Mouse (Mus musculus): ENCODE data around the gene Zbtb1. TPM values are rescaled to one million over a fixed set of nuclear protein-coding genes. Genes with fewer than 3 reads are reported as not detected.

The Zbtb1 gene
- total RNA-seq (2023; ENCODE audit: inconsistent age), result 14.8 to 16.1 TPM (median 15.6 TPM) in 4 replicates

GRCm38 (mm10) chr12:76369978-76370830 is at the start of gene Zbtb1:
Gene Zbtb1 (plus strand): TSS chr12:76370266.

GRCm38 (mm10) chr12:76324679-76325431 is 45.2 kb upstream of the Zbtb1 start, which contains the start of gene Akap5:
Gene Akap5 (plus strand): TSS chr12:76324891.

GRCm38 (mm10) chr12:76369206-76369977 is 674 bp upstream of the Zbtb1 start, which contains the start of gene Zbtb25:
Gene Zbtb25 (minus strand): TSS chr12:76369602.

GRCm38 (mm10) chr12:76403886-76404537 is 33.9 kb downstream of the Zbtb1 start, which contains the start of gene Hspa2:
Gene Hspa2 (plus strand): TSS chr12:76404176.

GRCm38 (mm10) chr12:76417433-76417854 is 47.4 kb downstream of the Zbtb1 start, which contains the start of gene Ppp1r36:
Gene Ppp1r36 (plus strand): TSS chr12:76417538.

Other genes with a start within 250 kb of the Zbtb1 start
- 0.15 to 0.22 TPM (median 0.18 TPM) in 3 of 4 replicates, not detected in the other for gene Esr2, start 193.0 kb upstream of the Zbtb1 start, total RNA-seq (2023; ENCODE audit: inconsistent age)
- 1.1 to 1.7 TPM (median 1.4 TPM) in 4 replicates for gene Tex21, start 123.5 kb upstream of the Zbtb1 start, total RNA-seq (2023; ENCODE audit: inconsistent age)
- gene Mthfd1, start 115.0 kb upstream of the Zbtb1 start, total RNA-seq (2023; ENCODE audit: inconsistent age), result 50.5 to 64.3 TPM (median 58.9 TPM) in 4 replicates
- 1.5 to 2.7 TPM (median 2.1 TPM) in 4 replicates for gene Akap5, start 45.4 kb upstream of the Zbtb1 start, total RNA-seq (2023; ENCODE audit: inconsistent age)
- gene Zbtb25, start 664 bp upstream of the Zbtb1 start, total RNA-seq (2023; ENCODE audit: inconsistent age), result 35.4 to 41.0 TPM (median 37.8 TPM) in 4 replicates
- gene Hspa2, start 33.9 kb downstream of the Zbtb1 start, total RNA-seq (2023; ENCODE audit: inconsistent age), result 9.6 to 13.4 TPM (median 12.7 TPM) in 4 replicates
- gene Ppp1r36, start 47.3 kb downstream of the Zbtb1 start, total RNA-seq (2023; ENCODE audit: inconsistent age), result 0.61 TPM in 1 of 4 replicates, not detected in the others
- gene Plekhg3, start 160.6 kb downstream of the Zbtb1 start, total RNA-seq (2023; ENCODE audit: inconsistent age), result 26.9 to 29.8 TPM (median 29.0 TPM) in 4 replicates